Mouse (Mus musculus): ENCODE measurements at regions not wholly inside any gene's neighbourhood (a gene's known extent, or its start where the extent isn't known, plus 50 kb on each side); places are given as distances from the start of the nearest gene placed in this dataset.

DNA sequence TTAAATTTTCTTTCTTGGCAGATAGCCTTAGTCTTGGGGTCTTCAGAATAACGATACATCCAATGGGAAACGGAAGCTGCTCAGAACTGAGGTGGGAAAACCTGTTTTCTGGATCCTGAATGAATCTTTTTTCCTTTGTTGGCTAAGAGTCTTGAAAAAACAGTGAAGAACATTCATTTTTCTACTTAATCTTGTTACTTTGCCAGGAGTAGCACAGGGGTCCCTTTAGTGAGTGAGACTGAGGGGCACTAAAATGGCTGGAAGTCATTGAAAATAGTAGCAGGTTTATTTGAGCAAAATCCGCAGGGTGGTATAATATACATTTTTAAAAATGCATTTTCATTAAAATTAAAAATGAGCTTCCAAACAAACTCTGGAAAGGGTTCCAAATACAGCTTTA, 442.8 kb downstream of the Gm43517 start:
- Histone ChIP-seq H3K4me3 (replicated peaks; ENCODE audit: low read depth, low read length) (no peak overlapping the region), H3K9ac (replicated peaks; ENCODE audit: low read length) (no peak overlapping the region), H3K4me1 (ENCODE audit: control insufficient read depth, insufficient read depth, low read length) (no peaks in the 10 kb centered on the region), H3K9me3 (ENCODE audit: control insufficient read depth, low read length) (no peaks in the 10 kb centered on the region), H3K27me3 (ENCODE audit: control insufficient read depth, insufficient read depth, low read length) (no peaks in the 10 kb centered on the region), H3K4me2 (ENCODE audit: low read length) (no peak overlapping the region), H3K36me3 (ENCODE audit: control insufficient read depth, insufficient read depth, low read length) (no peaks in the 10 kb centered on the region), H3K27ac (replicated peaks; ENCODE audit: low read depth, low read length) (no peak overlapping the region)
- no peak for ATAC-seq (ENCODE audit: low FRiP score, low TSS enrichment)
- 93% methylated on average over 3 of the region's 3 CpGs for WGBS
- DNase-seq: no peak

DNA sequence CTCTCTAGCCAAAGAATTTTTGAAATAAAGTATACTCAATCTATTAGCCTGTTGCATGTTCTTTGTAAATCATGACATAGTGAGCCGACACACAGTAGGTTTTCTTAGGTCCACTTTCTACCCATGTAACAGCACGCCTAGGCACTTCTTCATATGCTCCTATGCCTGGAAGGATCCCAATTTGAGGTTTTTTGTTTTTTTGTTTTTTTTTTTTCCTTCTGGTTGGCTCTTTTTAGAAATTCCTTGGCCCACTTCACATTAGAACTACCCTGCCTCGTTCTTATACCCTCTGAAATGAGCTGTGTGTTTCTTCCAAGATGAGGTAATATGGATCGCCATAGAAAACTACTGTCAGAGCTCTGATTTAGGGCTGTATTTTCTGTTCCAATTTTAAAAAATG, 443.6 kb downstream of the Gm43517 start:
- Histone ChIP-seq H3K36me3 (ENCODE audit: control insufficient read depth, insufficient read depth, low read length) (no peaks in the 10 kb centered on the region), H3K9ac (replicated peaks; ENCODE audit: low read length) (no peak overlapping the region), H3K9me3 (ENCODE audit: control insufficient read depth, low read length) (no peaks in the 10 kb centered on the region), H3K4me3 (replicated peaks; ENCODE audit: low read depth, low read length) (no peak overlapping the region), H3K27ac (replicated peaks; ENCODE audit: low read depth, low read length) (no peak overlapping the region), H3K4me2 (ENCODE audit: low read length) (no peak overlapping the region), H3K4me1 (ENCODE audit: control insufficient read depth, insufficient read depth, low read length) (no peaks in the 10 kb centered on the region), H3K27me3 (ENCODE audit: control insufficient read depth, insufficient read depth, low read length) (no peaks in the 10 kb centered on the region)
- WGBS: 92% methylated on average over 4 of the region's 4 CpGs
- ATAC-seq (ENCODE audit: low FRiP score, low TSS enrichment): no peak
- DNase-seq: no peak

DNA sequence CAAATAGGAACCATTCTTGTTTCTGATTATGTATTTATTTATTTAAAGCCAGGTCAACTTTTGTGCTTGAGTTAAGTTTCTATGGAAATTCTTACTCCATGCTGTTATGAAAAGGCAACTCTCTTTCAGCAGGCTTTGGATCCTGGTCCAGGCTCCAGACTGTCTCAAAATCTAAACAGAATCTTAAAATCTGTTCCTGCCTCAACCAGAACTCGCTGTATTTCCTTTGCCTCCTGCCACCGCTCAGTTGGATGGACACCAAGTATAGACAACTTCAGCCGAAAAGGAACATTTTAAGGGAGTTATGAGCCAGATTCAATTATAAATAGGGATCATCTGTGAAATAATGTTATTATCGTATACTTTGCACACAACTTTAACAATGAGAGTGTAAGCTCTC, 445.7 kb downstream of the Gm43517 start:
- H3K4me1 ChIP-seq (ENCODE audit: control insufficient read depth, insufficient read depth, low read length): no peaks in the 10 kb centered on the region
- H3K9ac ChIP-seq (replicated peaks; ENCODE audit: low read length): no peak overlapping the region
- DNase-seq (no peak), ATAC-seq (ENCODE audit: low FRiP score, low TSS enrichment) (no peak)
- H3K9me3 ChIP-seq (ENCODE audit: control insufficient read depth, low read length): no peaks in the 10 kb centered on the region
- no peaks in the 10 kb centered on the region for H3K36me3 ChIP-seq (ENCODE audit: control insufficient read depth, insufficient read depth, low read length)
- no peak overlapping the region for H3K4me2 ChIP-seq (ENCODE audit: low read length)
- no peak overlapping the region for H3K27ac ChIP-seq (replicated peaks; ENCODE audit: low read depth, low read length)
- H3K4me3 ChIP-seq (replicated peaks; ENCODE audit: low read depth, low read length): no peak overlapping the region
- 94% methylated on average over 4 of the region's 4 CpGs for WGBS
- no peaks in the 10 kb centered on the region for H3K27me3 ChIP-seq (ENCODE audit: control insufficient read depth, insufficient read depth, low read length)

- H3K4me1 ChIP-seq (ENCODE audit: control insufficient read depth, insufficient read depth, low read length): no peaks in the 10 kb centered on the region
- no peak overlapping the region for H3K27ac ChIP-seq (replicated peaks; ENCODE audit: low read depth, low read length)
- H3K4me2 ChIP-seq (ENCODE audit: low read length): no peak overlapping the region
- no peak for DNase-seq
- no peaks in the 10 kb centered on the region for H3K36me3 ChIP-seq (ENCODE audit: control insufficient read depth, insufficient read depth, low read length)
- no peak overlapping the region for H3K4me3 ChIP-seq (replicated peaks; ENCODE audit: low read depth, low read length)
- 65% methylated on average over 3 of the region's 3 CpGs for WGBS
- H3K27me3 ChIP-seq (ENCODE audit: control insufficient read depth, insufficient read depth, low read length): no peaks in the 10 kb centered on the region
- H3K9ac ChIP-seq (replicated peaks; ENCODE audit: low read length): no peak overlapping the region
- no peak for ATAC-seq (ENCODE audit: low FRiP score, low TSS enrichment)
- H3K9me3 ChIP-seq (ENCODE audit: control insufficient read depth, low read length): no peaks in the 10 kb centered on the region
Measured at GRCm38 (mm10) chr12:49832118-49832847, 447.3 kb downstream of the Gm43517 start.

DNA sequence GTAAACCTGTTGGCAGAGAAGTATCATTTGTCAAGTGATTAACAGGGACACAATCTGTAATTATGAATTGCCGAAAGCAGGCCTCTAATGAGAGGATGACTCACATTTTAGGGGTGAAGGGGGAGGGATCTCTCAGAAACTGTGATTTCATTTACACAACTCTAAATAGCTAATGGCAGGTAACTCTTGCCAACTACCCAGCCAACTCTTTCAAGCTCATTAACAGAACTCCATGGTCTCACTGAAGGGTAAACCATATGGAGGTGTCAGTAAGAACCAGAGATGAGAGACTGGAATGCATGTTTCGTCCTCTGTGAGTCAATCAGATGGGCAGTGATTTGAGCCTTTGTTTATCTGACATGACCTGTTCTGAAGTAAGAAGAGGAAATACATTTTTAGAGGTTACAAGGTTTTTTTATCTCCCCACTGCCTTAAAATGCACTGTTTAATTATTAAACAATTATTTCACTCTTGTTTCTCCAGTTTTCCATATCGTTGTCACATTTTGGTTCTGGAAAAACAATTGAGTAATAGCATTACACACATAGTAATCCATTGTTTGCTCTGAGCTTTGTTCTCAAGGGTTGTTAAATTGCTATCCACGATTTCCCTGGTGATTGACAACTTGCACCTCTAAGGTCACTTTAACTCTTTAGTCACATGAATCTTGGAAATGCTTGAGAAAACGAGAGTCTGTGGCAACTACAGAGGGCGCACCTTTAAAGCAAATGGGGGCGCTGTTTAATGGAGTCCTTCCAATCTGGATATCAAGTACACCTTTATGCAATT, 451.5 kb downstream of the Gm43517 start:
- H3K4me3 ChIP-seq (replicated peaks; ENCODE audit: low read depth, low read length): no peak overlapping the region
- no peak overlapping the region for H3K4me2 ChIP-seq (ENCODE audit: low read length)
- no peaks in the 10 kb centered on the region for H3K27me3 ChIP-seq (ENCODE audit: control insufficient read depth, insufficient read depth, low read length)
- H3K27ac ChIP-seq (replicated peaks; ENCODE audit: low read depth, low read length): no peak overlapping the region
- DNase-seq (no peak), ATAC-seq (ENCODE audit: low FRiP score, low TSS enrichment) (no peak)
- H3K4me1 ChIP-seq (ENCODE audit: control insufficient read depth, insufficient read depth, low read length): no peaks in the 10 kb centered on the region
- H3K9ac ChIP-seq (replicated peaks; ENCODE audit: low read length): no peak overlapping the region
- WGBS: 63% methylated on average over 7 of the region's 7 CpGs
- H3K36me3 ChIP-seq (ENCODE audit: control insufficient read depth, insufficient read depth, low read length): no peaks in the 10 kb centered on the region
- H3K9me3 ChIP-seq (ENCODE audit: control insufficient read depth, low read length): no peaks in the 10 kb centered on the region

DNA sequence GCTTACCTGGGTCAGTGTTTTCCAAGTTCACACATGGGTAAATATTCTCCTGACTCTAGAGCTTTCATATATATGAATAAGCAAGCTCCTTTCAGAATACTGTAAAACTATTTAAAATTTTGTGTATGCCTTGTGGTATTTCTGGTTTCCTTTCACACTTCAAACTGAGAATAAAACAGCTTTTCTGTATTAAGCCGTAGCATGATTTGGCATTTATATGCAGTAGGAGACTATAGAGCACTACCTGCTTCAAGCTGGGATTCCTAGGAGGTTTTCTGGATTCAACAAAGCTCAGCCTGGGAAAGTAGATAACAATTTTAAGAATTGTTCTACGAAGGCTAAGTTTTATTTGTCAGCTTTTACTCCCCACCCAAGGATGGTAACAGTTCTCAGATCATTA, 500.5 kb downstream of the Gm43517 start:
- H3K36me3 ChIP-seq (ENCODE audit: control insufficient read depth, insufficient read depth, low read length): no peaks in the 10 kb centered on the region
- H3K4me3 ChIP-seq (replicated peaks; ENCODE audit: low read depth, low read length): no peak overlapping the region
- no peaks in the 10 kb centered on the region for H3K27me3 ChIP-seq (ENCODE audit: control insufficient read depth, insufficient read depth, low read length)
- H3K27ac ChIP-seq (replicated peaks; ENCODE audit: low read depth, low read length): no peak overlapping the region
- no peaks in the 10 kb centered on the region for H3K4me1 ChIP-seq (ENCODE audit: control insufficient read depth, insufficient read depth, low read length)
- H3K9me3 ChIP-seq (ENCODE audit: control insufficient read depth, low read length): no peaks in the 10 kb centered on the region
- 87% methylated on average over 2 of the region's 2 CpGs for WGBS
- ATAC-seq (ENCODE audit: low FRiP score, low TSS enrichment) (no peak), DNase-seq (no peak)
- H3K4me2 ChIP-seq (ENCODE audit: low read length): no peak overlapping the region
- no peak overlapping the region for H3K9ac ChIP-seq (replicated peaks; ENCODE audit: low read length)

DNA sequence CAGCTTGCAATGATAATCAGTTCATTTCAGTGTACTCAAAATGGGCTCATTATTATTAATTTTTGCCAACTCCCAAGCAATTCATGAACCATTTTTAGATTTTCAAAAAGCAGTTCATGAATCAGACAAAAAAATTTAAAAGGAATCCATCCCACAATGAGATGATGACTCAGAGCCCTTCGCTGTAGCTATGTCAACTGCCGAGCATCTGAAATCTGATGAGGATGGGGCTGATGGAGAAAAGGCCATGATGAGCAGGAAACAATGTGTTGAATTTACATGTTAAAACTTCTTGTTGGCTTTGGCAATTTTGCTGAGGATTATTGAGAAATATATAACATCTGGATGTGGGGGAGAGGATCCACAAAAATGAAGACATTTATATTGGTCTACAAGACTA, 502.3 kb downstream of the Gm43517 start:
- no peak overlapping the region for H3K4me2 ChIP-seq (ENCODE audit: low read length)
- H3K4me3 ChIP-seq (replicated peaks; ENCODE audit: low read depth, low read length): no peak overlapping the region
- H3K4me1 ChIP-seq (ENCODE audit: control insufficient read depth, insufficient read depth, low read length): no peaks in the 10 kb centered on the region
- ATAC-seq (ENCODE audit: low FRiP score, low TSS enrichment): no peak
- no peaks in the 10 kb centered on the region for H3K9me3 ChIP-seq (ENCODE audit: control insufficient read depth, low read length)
- no peak for DNase-seq
- no peaks in the 10 kb centered on the region for H3K27me3 ChIP-seq (ENCODE audit: control insufficient read depth, insufficient read depth, low read length)
- H3K36me3 ChIP-seq (ENCODE audit: control insufficient read depth, insufficient read depth, low read length): no peaks in the 10 kb centered on the region
- no peak overlapping the region for H3K9ac ChIP-seq (replicated peaks; ENCODE audit: low read length)
- no peak overlapping the region for H3K27ac ChIP-seq (replicated peaks; ENCODE audit: low read depth, low read length)
- WGBS: 92% methylated on average over 2 of the region's 2 CpGs

DNA sequence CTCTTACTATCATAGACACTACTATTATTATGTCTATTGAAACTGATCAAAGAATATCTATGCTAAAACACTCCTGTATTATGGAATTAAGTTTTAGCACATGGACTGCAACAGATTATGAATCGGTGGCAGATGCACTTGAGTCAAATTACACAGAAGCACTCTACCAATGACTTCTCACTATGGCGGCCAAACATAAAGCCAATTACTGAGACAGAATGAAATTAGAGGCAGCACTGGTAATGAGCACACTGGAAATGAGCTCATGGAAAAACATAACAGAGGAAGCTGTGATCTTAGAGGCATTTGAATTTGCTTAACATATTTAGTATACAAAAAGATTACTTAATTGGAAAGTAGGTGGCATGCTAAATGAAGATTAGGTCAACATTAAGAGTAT, 512.8 kb downstream of the Gm43517 start:
- ATAC-seq (ENCODE audit: low FRiP score, low TSS enrichment): no peak
- Histone ChIP-seq H3K27me3 (ENCODE audit: control insufficient read depth, insufficient read depth, low read length) (no peaks in the 10 kb centered on the region), H3K36me3 (ENCODE audit: control insufficient read depth, insufficient read depth, low read length) (no peaks in the 10 kb centered on the region), H3K4me3 (replicated peaks; ENCODE audit: low read depth, low read length) (no peak overlapping the region), H3K4me2 (ENCODE audit: low read length) (no peak overlapping the region), H3K27ac (replicated peaks; ENCODE audit: low read depth, low read length) (no peak overlapping the region), H3K9ac (replicated peaks; ENCODE audit: low read length) (no peak overlapping the region), H3K4me1 (ENCODE audit: control insufficient read depth, insufficient read depth, low read length) (no peaks in the 10 kb centered on the region), H3K9me3 (ENCODE audit: control insufficient read depth, low read length) (no peaks in the 10 kb centered on the region)
- 89% methylated on average over 2 of the region's 2 CpGs for WGBS
- DNase-seq: no peak

- ATAC-seq (ENCODE audit: low FRiP score, low TSS enrichment): no peak
Measured at GRCm38 (mm10) chr12:49915691-49916090, 530.7 kb downstream of the Gm43517 start.

More at GRCm38 (mm10) chr12:49915691-49916090, 530.7 kb downstream of the Gm43517 start:
- H3K36me3 ChIP-seq (ENCODE audit: control insufficient read depth, insufficient read depth, low read length): no peaks in the 10 kb centered on the region
- WGBS: 89% methylated on average over 3 of the region's 3 CpGs
- no peaks in the 10 kb centered on the region for H3K27me3 ChIP-seq (ENCODE audit: control insufficient read depth, insufficient read depth, low read length)
- H3K27ac ChIP-seq (replicated peaks; ENCODE audit: low read depth, low read length): no peak overlapping the region
- DNase-seq: no peak
- H3K4me2 ChIP-seq (ENCODE audit: low read length): no peak overlapping the region
- no peak overlapping the region for H3K4me3 ChIP-seq (replicated peaks; ENCODE audit: low read depth, low read length)
- no peak overlapping the region for H3K9ac ChIP-seq (replicated peaks; ENCODE audit: low read length)
- H3K4me1 ChIP-seq (ENCODE audit: control insufficient read depth, insufficient read depth, low read length): no peaks in the 10 kb centered on the region
- no peaks in the 10 kb centered on the region for H3K9me3 ChIP-seq (ENCODE audit: control insufficient read depth, low read length)

Data from midbrain, embryonic 14.5 days (tissue).